Mouse (Mus musculus) thymus, adult 2 months (tissue): Measurements from ENCODE around the gene Chrna9.

Experiments
- CTCF ChIP-seq: fragments of 200-500 bp; IDR thresholded peaks from 2 replicates; pipeline ENCODE4 v1.5.1; 2012; ENCODE audit warnings: mild to moderate bottlenecking, control low read depth, low read length, moderate library complexity, borderline replicate concordance; ENCODE audit not compliant: control insufficient read depth, poor library complexity, insufficient read depth; ENCODE audit errors: extremely low read depth
- POLR2A ChIP-seq: fragments of 200-500 bp; IDR thresholded peaks from 2 replicates; pipeline ENCODE4 v1.6.1; 2012; ENCODE audit warnings: mild to moderate bottlenecking, low read length, control low read depth, moderate library complexity; ENCODE audit not compliant: control insufficient read depth, poor library complexity, insufficient read depth; ENCODE audit errors: extremely low read depth

- no peak for TF ChIP-seq CTCF
- TF ChIP-seq POLR2A: peak; percentile 76
These were observed at the start of gene Chrna9 for GRCm38 (mm10) chr5:65934783-65935182.
